Mouse (Mus musculus) heart, postnatal 0 days (tissue): ENCODE results near the gene Tmem117. TPM values are rescaled to one million over a fixed set of nuclear protein-coding genes. Genes with fewer than 3 reads are reported as not detected.

Source experiments
- ATAC-seq: fragments of 200-750 bp; cut with Nextera tagmentation; 2 replicates; pipeline ENCODE4 v1.8.0; 2017; ENCODE audit warnings: low read depth, moderate number of reproducible peaks, moderate library complexity; ENCODE audit not compliant: insufficient read depth
- DNase-seq: peaks from one replicate; pipeline ENCODE4 v3.0.0-alpha.2; 2016; ENCODE audit warnings: low spot score
- H3K27ac ChIP-seq: fragments of 300-500 bp; sonication (generic); 2 replicates; pipeline ENCODE4 v1.5.1; 2014; ENCODE audit warnings: low read depth, mild to moderate bottlenecking
- H3K27me3 ChIP-seq: fragments of 300-500 bp; sonication (generic); 2 replicates; pipeline ENCODE4 v1.6.1; 2014; ENCODE audit warnings: low read length, mixed read lengths; ENCODE audit not compliant: control insufficient read depth, insufficient read depth
- H3K36me3 ChIP-seq: fragments of 300-500 bp; sonication (generic); replicated peaks from 2 replicates; pipeline ENCODE4 v1.6.1; 2014; ENCODE audit warnings: low read length, mixed read lengths; ENCODE audit not compliant: control insufficient read depth, insufficient read depth
- H3K4me1 ChIP-seq: fragments of 300-500 bp; sonication (generic); 2 replicates; pipeline ENCODE4 v1.6.1; 2014; ENCODE audit warnings: antibody characterized with exemption; ENCODE audit not compliant: control insufficient read depth, insufficient read depth
- H3K4me2 ChIP-seq: fragments of 300-500 bp; sonication (generic); 2 replicates; pipeline ENCODE4 v1.6.1; 2014; ENCODE audit warnings: low read depth, mild to moderate bottlenecking, low read length, moderate library complexity
- H3K4me3 ChIP-seq: fragments of 300-500 bp; sonication (generic); 2 replicates; pipeline ENCODE4 v1.5.1; 2014; ENCODE audit warnings: low read depth, low read length
- H3K9ac ChIP-seq: fragments of 300-500 bp; sonication (generic); replicated peaks from 2 replicates; pipeline ENCODE4 v1.6.1; 2014; ENCODE audit warnings: low read depth, low read length, mixed read lengths
- H3K9me3 ChIP-seq: fragments of 300-500 bp; sonication (generic); replicated peaks from 2 replicates; pipeline ENCODE4 v1.6.1; 2016; ENCODE audit warnings: low read length; ENCODE audit not compliant: control insufficient read depth
- CTCF ChIP-seq: IDR thresholded peaks from 2 replicates; pipeline ENCODE4 v1.5.1; 2016; ENCODE audit warnings: antibody characterized with exemption, control low read depth, low read depth
- EP300 ChIP-seq: IDR thresholded peaks from 2 replicates; pipeline ENCODE4 v1.6.1; 2016; ENCODE audit warnings: antibody characterized with exemption, low read depth
- WGBS: fragments of 180-500 bp; shearing (Covaris S2); extraction: QIAGEN DNeasy Blood & Tissue Kit; methylation state at CpG from one replicate; pipeline ENCODE4 v1.1.7; 2014; 5-methylcytosine and 5-hydroxymethylcytosine counted together
- polyA plus RNA-seq: library from polyadenylated mRNA; unstranded; fragments of >200 nt; fragmentation: Nextera tagmentation; extraction: Ambion mirVana; gene quantifications from 2 replicates; pipeline ENCODE4 v1.2.1, GENCODE M21; 2015
- total RNA-seq: library from RNA; depleted of rRNA; stranded (reverse); fragments of >200 nt; gene quantifications from 2 replicates; pipeline ENCODE4 v1.2.3, GENCODE M21; 2014; ENCODE audit warnings: low replicate concordance

Tmem117 gene
- total and polyA plus RNA-seq, 2 experiments from 2014 or later = 2.5 to 3.5 TPM

- 61% methylated on average over 4 of the region's 4 CpGs for WGBS
Observed at GRCm38 (mm10) chr15:95131401-95131800, 502.4 kb downstream of the Tmem117 start.

GRCm38 (mm10) chr15:95135926-95136609 lies 507.0 kb downstream of the Tmem117 start:
- no peaks in the 10 kb centered on the region for H3K4me1 ChIP-seq
- no peak overlapping the region for H3K27ac ChIP-seq
- WGBS = 84% methylated on average over 17 of the region's 17 CpGs
- no peaks in the 10 kb centered on the region for H3K9me3 ChIP-seq
- H3K9ac ChIP-seq = no peak overlapping the region
- no peaks in the 10 kb centered on the region for H3K36me3 ChIP-seq
- H3K4me3 ChIP-seq = no peak overlapping the region
- H3K4me2 ChIP-seq = no peak overlapping the region
- H3K27me3 ChIP-seq = no peaks in the 10 kb centered on the region
- DNase-seq (no peak), ATAC-seq (no peak)
- TF ChIP-seq EP300 (no peak), CTCF (no peak)

More at GRCm38 (mm10) chr15:95131401-95131800, 502.4 kb downstream of the Tmem117 start:
- ATAC-seq (no peak), DNase-seq (no peak)
- Histone ChIP-seq H3K9ac (no peak overlapping the region), H3K27me3 (no peaks in the 10 kb centered on the region), H3K9me3 (no peaks in the 10 kb centered on the region), H3K4me3 (no peak overlapping the region), H3K27ac (no peak overlapping the region), H3K4me1 (no peaks in the 10 kb centered on the region), H3K36me3 (no peaks in the 10 kb centered on the region), H3K4me2 (no peak overlapping the region)
- TF ChIP-seq EP300 = no peak
- no peak for TF ChIP-seq CTCF

- H3K27ac ChIP-seq = no peak overlapping the region
- H3K27me3 ChIP-seq = no peaks in the 10 kb centered on the region
- H3K4me3 ChIP-seq = no peak overlapping the region
- TF ChIP-seq CTCF (no peak), EP300 (no peak)
- no peaks in the 10 kb centered on the region for H3K36me3 ChIP-seq
- H3K9ac ChIP-seq = no peak overlapping the region
- ATAC-seq = no peak
- no peaks in the 10 kb centered on the region for H3K4me1 ChIP-seq
- 63% methylated on average over 10 of the region's 10 CpGs for WGBS
- no peak for DNase-seq
- no peak overlapping the region for H3K4me2 ChIP-seq
- H3K9me3 ChIP-seq = no peaks in the 10 kb centered on the region
Observed at GRCm38 (mm10) chr15:95137018-95137810, 508.2 kb downstream of the Tmem117 start.

GRCm38 (mm10) chr15:95138709-95139409 lies 509.8 kb downstream of the Tmem117 start:
- WGBS = 63% methylated on average over 12 of the region's 12 CpGs
- no peaks in the 10 kb centered on the region for H3K36me3 ChIP-seq
- H3K9me3 ChIP-seq = no peaks in the 10 kb centered on the region
- DNase-seq (no peak), ATAC-seq (no peak)
- H3K9ac ChIP-seq = no peak overlapping the region
- H3K4me2 ChIP-seq = no peak overlapping the region
- no peak overlapping the region for H3K27ac ChIP-seq
- H3K27me3 ChIP-seq = no peaks in the 10 kb centered on the region
- H3K4me3 ChIP-seq = no peak overlapping the region
- no peaks in the 10 kb centered on the region for H3K4me1 ChIP-seq
- TF ChIP-seq EP300 (no peak), CTCF (no peak)

GRCm38 (mm10) chr15:95144131-95144530 lies 515.1 kb downstream of the Tmem117 start:
- Histone ChIP-seq H3K4me3 (no peak overlapping the region), H3K27me3 (no peaks in the 10 kb centered on the region), H3K36me3 (no peaks in the 10 kb centered on the region), H3K9ac (no peak overlapping the region), H3K9me3 (no peaks in the 10 kb centered on the region), H3K4me1 (no peaks in the 10 kb centered on the region), H3K4me2 (no peak overlapping the region), H3K27ac (no peak overlapping the region)
- TF ChIP-seq CTCF = no peak
- TF ChIP-seq EP300 = no peak
- no peak for ATAC-seq
- no peak for DNase-seq
- 54% methylated on average over 2 of the region's 2 CpGs for WGBS
